Mouse (Mus musculus) embryonic facial prominence, embryonic 14.5 days (tissue): ENCODE results near the gene Rxra. TPM values are rescaled to one million over a fixed set of nuclear protein-coding genes. Genes with fewer than 3 reads are reported as not detected.
A peak's percentile ranks its signal among the peaks of the same experiment; 100 is the strongest.

ENCODE experiments used
- ATAC-seq: fragments of 200-750 bp; cut with Nextera tagmentation; 2 replicates; pipeline ENCODE4 v1.8.0; 2017; ENCODE audit warnings: low read depth, moderate number of reproducible peaks, moderate TSS enrichment
- DNase-seq: peaks from one replicate; pipeline ENCODE4 v3.0.0-alpha.2; 2015; ENCODE audit warnings: low spot score
- H3K27ac ChIP-seq: fragments of 300-500 bp; sonication (generic); replicated peaks from 2 replicates; pipeline ENCODE4 v1.5.1; 2014; ENCODE audit warnings: low read depth, mild to moderate bottlenecking, low read length, moderate library complexity
- H3K27me3 ChIP-seq: fragments of 300-500 bp; sonication (generic); replicated peaks from 2 replicates; pipeline ENCODE4 v1.6.1; 2014; ENCODE audit warnings: low read length; ENCODE audit not compliant: control insufficient read depth, insufficient read depth
- H3K36me3 ChIP-seq: fragments of 300-500 bp; sonication (generic); 2 replicates; pipeline ENCODE4 v1.6.1; 2014; ENCODE audit warnings: low read length, mixed read lengths; ENCODE audit not compliant: control insufficient read depth, insufficient read depth
- H3K4me1 ChIP-seq: fragments of 300-500 bp; sonication (generic); 2 replicates; pipeline ENCODE4 v1.6.1; 2014; ENCODE audit warnings: antibody characterized with exemption, low read length; ENCODE audit not compliant: control insufficient read depth, insufficient read depth
- H3K4me2 ChIP-seq: fragments of 300-500 bp; sonication (generic); 2 replicates; pipeline ENCODE4 v1.6.1; 2014; ENCODE audit warnings: low read depth, mild to moderate bottlenecking, low read length, moderate library complexity, mixed read lengths
- H3K4me3 ChIP-seq: fragments of 300-500 bp; sonication (generic); 2 replicates; pipeline ENCODE4 v1.5.1; 2014; ENCODE audit warnings: low read depth, mild to moderate bottlenecking, low read length
- H3K9ac ChIP-seq: fragments of 300-500 bp; sonication (generic); 2 replicates; pipeline ENCODE4 v1.6.1; 2014; ENCODE audit warnings: low read depth, mild to moderate bottlenecking, low read length, moderate library complexity, mixed read lengths
- H3K9me3 ChIP-seq: fragments of 300-500 bp; sonication (generic); 2 replicates; pipeline ENCODE4 v1.6.1; 2016; ENCODE audit warnings: low read length; ENCODE audit not compliant: control insufficient read depth
- WGBS: fragments of 180-500 bp; shearing (Covaris S2); extraction: QIAGEN DNeasy Blood & Tissue Kit; methylation state at CpG from one replicate; pipeline ENCODE4 v1.1.7; 2014; 5-methylcytosine and 5-hydroxymethylcytosine counted together
- polyA plus RNA-seq: library from polyadenylated mRNA; unstranded; fragments of >200 nt; fragmentation: Nextera tagmentation; extraction: Ambion mirVana; gene quantifications from 2 replicates; pipeline ENCODE4 v1.2.1, GENCODE M21; 2014

Rxra gene
- polyA plus RNA-seq, 1 experiment from 2014 or later, result 11.5 TPM

DNA sequence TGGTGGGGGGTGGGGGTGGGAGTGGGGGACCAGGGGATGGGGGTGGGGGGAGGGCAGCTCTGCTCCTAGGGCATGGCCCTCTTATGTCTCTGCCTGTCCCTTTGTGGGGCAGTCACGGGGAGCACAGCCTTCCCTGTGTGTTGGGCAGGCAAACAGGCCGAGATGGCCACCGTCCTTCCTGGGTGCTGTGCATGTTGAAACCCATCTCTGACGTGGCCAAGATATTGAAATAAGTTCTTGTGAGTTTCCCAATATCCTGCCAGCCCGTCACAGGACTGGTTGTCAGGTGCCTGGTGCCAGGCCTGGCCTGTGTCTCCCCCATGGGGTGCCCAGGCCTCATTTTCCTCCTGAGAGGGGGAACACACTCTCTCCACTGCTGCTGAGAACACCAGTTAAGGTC, 37.9 kb downstream of the Rxra start:
- H3K27ac ChIP-seq, result no peak overlapping the region
- WGBS, result 82% methylated on average over 4 of the region's 5 CpGs
- H3K9ac ChIP-seq, result no peak overlapping the region

GRCm38 (mm10) chr2:27715221-27715620, 39.0 kb downstream of the Rxra start:
- no peak overlapping the region for H3K4me2 ChIP-seq
- WGBS, result 73% methylated on average over 4 of the region's 4 CpGs
- ATAC-seq, result no peak
- no peak for DNase-seq
- no peak overlapping the region for H3K4me3 ChIP-seq
- peaks cover 73% of the 10 kb centered on the region for H3K4me1 ChIP-seq
- no peaks in the 10 kb centered on the region for H3K36me3 ChIP-seq
- H3K27me3 ChIP-seq, result no peaks in the 10 kb centered on the region
- H3K9ac ChIP-seq, result no peak overlapping the region
- no peak overlapping the region for H3K27ac ChIP-seq
- no peaks in the 10 kb centered on the region for H3K9me3 ChIP-seq

More for the DNA sequence above, 37.9 kb downstream of the Rxra start:
- Histone ChIP-seq H3K4me1 (peaks cover 74% of the 10 kb centered on the region), H3K36me3 (no peaks in the 10 kb centered on the region), H3K4me3 (no peak overlapping the region), H3K9me3 (no peaks in the 10 kb centered on the region), H3K27me3 (no peaks in the 10 kb centered on the region), H3K4me2 (no peak overlapping the region)
- no peak for DNase-seq
- no peak for ATAC-seq

DNA sequence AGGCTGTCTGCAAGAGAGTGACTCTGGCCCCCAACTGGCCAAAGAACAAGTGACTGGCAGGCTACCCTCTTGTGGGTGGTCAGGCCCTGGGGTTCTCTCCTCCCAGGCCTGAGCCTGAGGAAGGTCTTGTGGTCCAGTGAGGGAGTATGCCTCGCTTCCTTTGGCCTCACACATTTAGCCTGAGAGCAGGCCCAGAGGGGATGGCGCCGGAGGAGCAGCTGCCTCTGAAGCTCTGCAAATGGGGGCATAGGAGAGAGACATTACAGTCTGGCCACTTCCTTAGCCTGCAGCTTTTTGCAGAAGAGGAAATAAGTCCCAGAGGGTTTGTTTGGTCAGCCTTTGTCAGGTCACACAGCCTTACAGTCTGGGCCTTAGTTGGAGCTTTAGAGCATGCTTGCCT, 40.1 kb downstream of the Rxra start:
- H3K9ac ChIP-seq, result no peak overlapping the region
- 93% methylated on average over 3 of the region's 3 CpGs for WGBS
- H3K27me3 ChIP-seq, result no peaks in the 10 kb centered on the region
- no peak overlapping the region for H3K4me2 ChIP-seq
- ATAC-seq, result no peak
- H3K9me3 ChIP-seq, result no peaks in the 10 kb centered on the region
- DNase-seq, result no peak
- no peak overlapping the region for H3K27ac ChIP-seq
- peaks cover 62% of the 10 kb centered on the region for H3K4me1 ChIP-seq
- H3K4me3 ChIP-seq, result no peak overlapping the region
- H3K36me3 ChIP-seq, result no peaks in the 10 kb centered on the region

GRCm38 (mm10) chr2:27718191-27718590, 42.0 kb downstream of the Rxra start:
- Histone ChIP-seq H3K36me3 (no peaks in the 10 kb centered on the region), H3K9me3 (no peaks in the 10 kb centered on the region), H3K4me2 (no peak overlapping the region), H3K9ac (no peak overlapping the region), H3K27ac (no peak overlapping the region), H3K27me3 (no peaks in the 10 kb centered on the region), H3K4me3 (no peak overlapping the region), H3K4me1 (peaks cover 58% of the 10 kb centered on the region)
- DNase-seq (peak; percentile 72), ATAC-seq (peak; percentile 62)

DNA sequence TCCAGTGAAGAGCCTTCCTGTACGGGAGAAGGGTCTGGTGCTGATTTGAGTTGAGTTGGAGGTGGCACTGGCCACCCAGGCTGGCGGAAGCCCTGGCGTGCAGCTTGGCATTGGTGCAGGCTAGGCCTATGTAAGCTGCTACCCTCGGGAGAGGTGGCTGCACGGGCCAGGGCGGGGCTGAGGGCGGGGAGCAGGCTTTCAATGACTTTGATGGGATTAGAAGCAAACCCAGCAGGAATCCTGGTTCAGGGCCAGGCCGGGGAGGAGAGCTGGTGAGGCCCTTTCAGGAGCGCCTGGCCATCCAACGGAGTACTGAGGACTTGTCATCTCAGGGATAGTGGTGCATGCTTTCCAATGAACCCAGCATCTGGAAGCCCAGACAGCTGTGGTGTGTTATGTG, 43.4 kb downstream of the Rxra start:
- Histone ChIP-seq H3K9me3 (no peaks in the 10 kb centered on the region), H3K4me2 (no peak overlapping the region), H3K4me3 (no peak overlapping the region), H3K27me3 (no peaks in the 10 kb centered on the region), H3K4me1 (peaks cover 47% of the 10 kb centered on the region), H3K27ac (no peak overlapping the region), H3K36me3 (no peaks in the 10 kb centered on the region), H3K9ac (no peak overlapping the region)
- peak; percentile 59 for DNase-seq
- ATAC-seq, result peak; percentile 62
- WGBS, result 27% methylated on average over 10 of the region's 10 CpGs

GRCm38 (mm10) chr2:27721611-27722010, 45.4 kb downstream of the Rxra start:
- peaks cover 32% of the 10 kb centered on the region for H3K4me1 ChIP-seq
- no peaks in the 10 kb centered on the region for H3K27me3 ChIP-seq
- no peaks in the 10 kb centered on the region for H3K9me3 ChIP-seq
- H3K27ac ChIP-seq, result no peak overlapping the region
- H3K4me2 ChIP-seq, result no peak overlapping the region
- H3K36me3 ChIP-seq, result no peaks in the 10 kb centered on the region
- DNase-seq (peak; percentile 65), ATAC-seq (no peak)
- H3K4me3 ChIP-seq, result no peak overlapping the region
- WGBS, result 97% methylated on average over 4 of the region's 4 CpGs
- no peak overlapping the region for H3K9ac ChIP-seq

DNA sequence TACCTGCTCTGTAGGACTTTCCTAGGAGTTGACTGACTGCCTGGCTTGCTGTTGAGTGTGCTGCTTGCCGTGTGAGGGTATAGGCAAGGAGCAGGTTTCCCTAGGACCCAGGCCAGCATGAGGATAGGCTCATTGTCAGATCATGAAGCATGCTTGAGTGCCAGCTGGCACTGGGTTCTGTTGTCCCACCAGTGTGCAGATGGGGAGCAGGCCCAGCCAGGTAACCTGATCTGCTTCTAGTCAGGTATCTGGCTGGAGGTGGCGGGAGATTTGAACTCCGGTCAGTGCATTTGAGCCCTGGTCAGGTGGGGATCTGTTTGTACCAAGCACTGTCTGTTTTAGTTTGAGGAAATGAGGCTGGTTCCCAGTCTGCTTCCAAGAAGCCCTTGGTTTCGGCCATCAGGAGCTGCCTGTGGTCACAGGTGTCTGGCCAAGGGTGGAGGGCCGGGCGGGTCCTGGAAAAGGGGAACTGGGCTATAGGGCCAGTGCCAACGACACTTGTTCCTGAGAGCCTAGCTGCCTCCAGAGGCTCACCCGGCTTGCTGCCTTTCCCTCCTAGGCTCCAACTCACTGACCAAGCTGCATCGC, 48.6 kb downstream of the Rxra start:
- H3K9ac ChIP-seq, result no peak overlapping the region
- H3K27me3 ChIP-seq, result no peaks in the 10 kb centered on the region
- WGBS, result 87% methylated on average over 8 of the region's 9 CpGs
- H3K4me2 ChIP-seq, result no peak overlapping the region
- peaks cover 5% of the 10 kb centered on the region for H3K4me1 ChIP-seq
- H3K4me3 ChIP-seq, result no peak overlapping the region
- H3K27ac ChIP-seq, result no peak overlapping the region
- peak; percentile 36 for DNase-seq
- H3K9me3 ChIP-seq, result no peaks in the 10 kb centered on the region
- no peak for ATAC-seq
- H3K36me3 ChIP-seq, result no peaks in the 10 kb centered on the region

DNA sequence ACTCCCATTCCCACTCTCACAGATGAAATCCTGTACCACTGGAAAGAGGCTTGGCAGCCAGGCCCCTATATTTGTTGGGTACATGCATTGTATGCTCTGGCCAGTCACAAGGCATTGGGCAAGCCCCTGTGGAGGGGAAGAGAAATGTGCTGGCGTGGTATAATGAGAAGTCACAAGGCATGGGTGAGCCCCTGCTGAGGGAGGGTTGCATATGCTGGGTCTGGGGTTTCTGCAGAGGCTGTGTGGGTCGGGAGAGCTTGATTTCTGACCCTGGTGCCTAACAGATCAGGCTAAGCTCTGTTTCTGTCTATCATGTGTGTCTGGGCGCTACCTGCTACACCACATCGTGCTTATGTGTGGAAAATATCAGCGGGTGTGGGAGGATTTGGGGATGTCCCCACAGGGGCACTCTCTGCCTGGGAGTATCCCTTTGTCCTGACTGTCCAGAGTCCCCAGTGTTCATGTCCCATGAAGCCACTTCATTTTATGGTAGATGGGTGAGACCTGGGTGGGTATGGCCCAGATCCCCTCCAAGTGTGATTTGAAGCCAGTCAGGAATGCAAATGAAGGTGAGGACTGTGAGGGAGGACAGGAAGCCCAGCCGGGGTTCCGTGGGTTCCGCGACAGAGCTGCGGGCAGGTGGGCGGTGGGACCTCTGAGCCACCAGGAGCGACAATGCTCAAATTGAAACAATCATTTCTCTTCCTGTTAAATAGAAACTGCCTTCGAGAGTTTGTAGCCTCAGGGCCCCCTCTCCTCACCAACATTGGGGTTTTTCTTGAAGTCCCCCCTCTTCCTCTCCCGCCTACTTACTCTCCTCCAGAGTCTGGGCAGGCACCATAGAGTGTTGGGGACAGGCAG, 52.0 kb downstream of the Rxra start:
- 66% methylated on average over 14 of the region's 14 CpGs for WGBS
- H3K36me3 ChIP-seq, result no peaks in the 10 kb centered on the region
- DNase-seq (no peak), ATAC-seq (no peak)
- H3K9me3 ChIP-seq, result no peaks in the 10 kb centered on the region
- no peak overlapping the region for H3K4me3 ChIP-seq
- no peak overlapping the region for H3K9ac ChIP-seq
- peaks cover 21% of the 10 kb centered on the region for H3K4me1 ChIP-seq
- no peak overlapping the region for H3K27ac ChIP-seq
- H3K4me2 ChIP-seq, result no peak overlapping the region
- no peaks in the 10 kb centered on the region for H3K27me3 ChIP-seq

DNA sequence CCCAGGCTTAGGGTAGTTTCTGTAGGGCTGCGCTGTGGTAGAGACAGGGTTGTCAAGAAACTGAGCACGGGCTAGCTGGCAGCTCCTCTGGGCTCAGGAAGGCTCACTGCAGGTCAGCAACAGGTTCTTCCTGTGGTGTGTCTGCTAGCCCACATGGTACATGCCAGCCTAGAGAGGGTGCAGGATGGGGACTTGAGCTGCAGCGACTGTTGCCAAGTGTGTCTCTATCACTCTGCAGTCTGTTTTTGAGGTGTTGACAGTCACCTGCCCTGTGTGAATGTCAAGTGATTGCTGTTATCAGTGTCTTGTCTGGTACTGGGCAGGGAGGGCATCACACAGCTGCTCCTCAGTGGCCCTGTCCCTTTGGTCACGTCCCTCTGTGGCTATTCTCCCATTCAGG, 52.8 kb downstream of the Rxra start:
- no peaks in the 10 kb centered on the region for H3K9me3 ChIP-seq
- peaks cover 28% of the 10 kb centered on the region for H3K4me1 ChIP-seq
- H3K9ac ChIP-seq, result no peak overlapping the region
- H3K4me2 ChIP-seq, result no peak overlapping the region
- WGBS, result 68% methylated on average over 4 of the region's 4 CpGs
- ATAC-seq (no peak), DNase-seq (no peak)
- no peak overlapping the region for H3K27ac ChIP-seq
- H3K36me3 ChIP-seq, result no peaks in the 10 kb centered on the region
- H3K27me3 ChIP-seq, result no peaks in the 10 kb centered on the region
- no peak overlapping the region for H3K4me3 ChIP-seq
